Mouse (Mus musculus) MN1 (cell line): Measurements from ENCODE around the gene Tnfsf18.

ENCODE experiments used
- DNase-seq: peaks from one replicate; pipeline ENCODE4 v3.0.0-alpha.2; 2016; ENCODE audit warnings: low spot score

The Tnfsf18 gene

GRCm38 (mm10) chr1:161494343-161494742 lies at the start of gene Tnfsf18:
Gene Tnfsf18 (plus strand): TSS chr1:161494655.
- DNase-seq, result no peak

GRCm38 (mm10) chr1:161444858-161445257 lies 49.6 kb upstream of the Tnfsf18 start:
- no peak for DNase-seq

- no peak for DNase-seq
Observed at GRCm38 (mm10) chr1:161451683-161452245, 42.7 kb upstream of the Tnfsf18 start.

GRCm38 (mm10) chr1:161452250-161452649 lies 42.2 kb upstream of the Tnfsf18 start:
- no peak for DNase-seq

GRCm38 (mm10) chr1:161463388-161464085 lies 30.9 kb upstream of the Tnfsf18 start:
- DNase-seq, result no peak

GRCm38 (mm10) chr1:161477221-161477620 lies 17.2 kb upstream of the Tnfsf18 start:
- no peak for DNase-seq

GRCm38 (mm10) chr1:161479854-161480253 lies 14.6 kb upstream of the Tnfsf18 start:
- no peak for DNase-seq

GRCm38 (mm10) chr1:161482211-161482610 lies 12.2 kb upstream of the Tnfsf18 start:
- no peak for DNase-seq

GRCm38 (mm10) chr1:161487069-161487468 lies 7.4 kb upstream of the Tnfsf18 start:
- DNase-seq, result no peak

GRCm38 (mm10) chr1:161491766-161492165 lies 2.7 kb upstream of the Tnfsf18 start:
- DNase-seq, result no peak

- DNase-seq, result no peak
Observed at GRCm38 (mm10) chr1:161496866-161497645, 2.6 kb downstream of the Tnfsf18 start.

GRCm38 (mm10) chr1:161500114-161500810 lies 5.8 kb downstream of the Tnfsf18 start:
- DNase-seq, result no peak

GRCm38 (mm10) chr1:161500811-161501146 lies 6.3 kb downstream of the Tnfsf18 start:
- DNase-seq, result no peak

GRCm38 (mm10) chr1:161506317-161506716 lies 11.9 kb downstream of the Tnfsf18 start:
- DNase-seq, result no peak

GRCm38 (mm10) chr1:161507623-161508047 lies 13.2 kb downstream of the Tnfsf18 start:
- peak; percentile 9 for DNase-seq

- DNase-seq, result no peak
Observed at GRCm38 (mm10) chr1:161517355-161517754, 22.9 kb downstream of the Tnfsf18 start.

- no peak for DNase-seq
Observed at GRCm38 (mm10) chr1:161520223-161520622, 25.8 kb downstream of the Tnfsf18 start.

GRCm38 (mm10) chr1:161528173-161528572 lies 33.7 kb downstream of the Tnfsf18 start:
- no peak for DNase-seq

GRCm38 (mm10) chr1:161550596-161551095 lies 56.2 kb downstream of the Tnfsf18 start:
- DNase-seq, result no peak

GRCm38 (mm10) chr1:161552098-161552497 lies 57.6 kb downstream of the Tnfsf18 start:
- DNase-seq, result no peak
